Mouse (Mus musculus): ENCODE data around the gene Tmem170b. TPM values are rescaled to one million over a fixed set of nuclear protein-coding genes. Genes with fewer than 3 reads are reported as not detected.
A peak's percentile ranks its signal among the peaks of the same experiment; 100 is the strongest.
"Not testable (repeated sequence)": the region's sequence is repeated elsewhere in the genome, so short reads cannot be mapped to it uniquely, and the experiment has no call there.

Gene Tmem170b
- polyA plus RNA-seq, 1 experiment, result 6.0 TPM

DNA sequence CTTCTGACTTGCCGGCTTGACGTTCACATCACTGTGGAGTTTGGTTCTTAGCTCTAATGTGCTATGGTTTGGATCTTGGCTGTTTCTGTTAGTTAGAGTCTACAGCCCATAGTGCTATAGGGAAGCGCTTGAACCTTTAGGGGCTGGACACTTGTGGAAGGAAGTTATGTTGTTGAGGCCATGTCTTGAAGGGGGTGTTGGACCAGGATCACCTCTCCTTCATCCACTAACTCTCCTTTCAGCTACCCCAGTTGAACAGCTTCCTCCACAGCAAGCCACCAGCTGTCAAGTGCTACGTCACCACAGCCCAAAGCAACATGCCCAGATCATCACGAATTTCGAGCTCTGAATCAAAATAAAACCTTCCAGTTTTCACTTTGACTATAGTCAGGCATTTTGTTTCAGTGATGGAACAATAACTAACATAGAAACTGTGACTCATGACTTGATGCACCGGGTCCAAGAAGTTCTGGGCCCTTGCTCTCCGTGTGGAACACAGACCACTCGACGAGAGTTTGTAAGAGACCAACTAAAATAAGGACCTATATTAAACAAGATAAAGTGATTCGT is 65.5 kb downstream of the Tmem170b start:
- Histone ChIP-seq H3K27ac (replicated peaks; ENCODE audit: low read depth, low read length) (peak overlapping the region; percentile 51), H3K4me3 (ENCODE audit: insufficient read depth, low read depth, low read length) (no peak overlapping the region), H3K4me1 (ENCODE audit: control insufficient read depth, insufficient read depth, insufficient read length, low read length) (no peaks in the 10 kb centered on the region)

DNA sequence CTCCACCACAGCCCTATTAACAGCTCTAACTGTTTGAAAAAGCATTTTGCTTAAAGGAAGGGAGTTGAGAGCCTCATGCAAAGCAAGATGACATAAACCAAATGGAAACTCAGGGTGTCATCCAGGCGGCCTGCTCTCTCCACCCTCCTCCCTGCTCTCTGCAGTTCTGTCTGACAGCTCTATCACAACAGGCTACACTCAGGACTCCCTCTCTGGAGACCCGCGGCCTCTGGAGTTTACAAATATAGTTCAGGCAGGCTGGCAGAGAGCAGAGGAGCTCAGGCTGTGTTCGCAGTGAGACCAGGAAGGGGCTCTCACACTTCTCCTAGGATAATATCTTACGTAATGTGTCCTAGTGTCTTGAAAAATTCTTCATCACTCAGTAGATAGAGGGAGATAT is 67.2 kb downstream of the Tmem170b start:
- not testable (repeated sequence) for H3K4me1 ChIP-seq (ENCODE audit: control insufficient read depth, insufficient read depth, insufficient read length, low read length); H3K4me3 ChIP-seq (ENCODE audit: insufficient read depth, low read depth, low read length); H3K27ac ChIP-seq (replicated peaks; ENCODE audit: low read depth, low read length)

DNA sequence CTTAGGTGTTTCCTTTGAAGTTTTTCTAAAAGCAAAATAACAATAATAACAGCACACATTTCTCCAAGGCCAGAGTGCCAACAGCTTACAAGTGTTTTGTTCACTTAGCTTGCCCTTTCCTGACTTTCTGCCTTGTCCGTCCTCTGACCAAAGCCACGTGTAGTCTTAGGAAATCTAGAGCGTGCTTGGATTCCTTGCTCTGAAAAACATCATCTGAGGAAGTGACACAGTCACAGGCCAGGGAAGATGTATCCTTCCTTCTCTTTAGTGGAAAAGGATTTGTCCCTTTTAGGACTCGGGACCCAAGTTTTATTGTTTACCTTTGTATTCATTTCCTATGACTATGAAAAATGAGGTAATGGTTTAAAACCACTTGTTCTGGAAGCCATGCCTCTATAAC is 67.8 kb downstream of the Tmem170b start:
- no peaks in the 10 kb centered on the region for H3K4me1 ChIP-seq (ENCODE audit: control insufficient read depth, insufficient read depth, insufficient read length, low read length)
- H3K27ac ChIP-seq (replicated peaks; ENCODE audit: low read depth, low read length), result no peak overlapping the region

DNA sequence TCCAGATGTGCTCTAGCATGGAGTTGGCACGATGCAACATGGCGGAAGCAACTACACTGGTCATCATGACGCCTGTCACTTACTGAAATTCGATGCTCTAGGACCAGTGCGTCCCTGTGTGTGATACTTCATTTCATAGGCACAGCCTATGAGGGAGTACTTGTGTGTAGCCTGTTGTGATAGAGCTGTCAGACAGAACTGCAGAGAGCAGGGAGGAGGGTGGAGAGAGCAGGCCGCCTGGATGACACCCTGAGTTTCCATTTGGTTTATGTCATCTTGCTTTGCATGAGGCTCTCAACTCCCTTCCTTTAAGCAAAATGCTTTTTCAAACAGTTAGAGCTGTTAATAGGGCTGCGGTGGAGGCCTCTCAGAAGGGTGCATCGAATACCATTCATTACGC is 68.9 kb downstream of the Tmem170b start:
- not testable (repeated sequence) for H3K4me1 ChIP-seq (ENCODE audit: control insufficient read depth, insufficient read depth, insufficient read length, low read length); H3K4me3 ChIP-seq (ENCODE audit: insufficient read depth, low read depth, low read length); H3K27ac ChIP-seq (replicated peaks; ENCODE audit: low read depth, low read length)

More for the DNA sequence above, 67.8 kb downstream of the Tmem170b start:
- no peak overlapping the region for H3K4me3 ChIP-seq (ENCODE audit: insufficient read depth, low read depth, low read length)

DNA sequence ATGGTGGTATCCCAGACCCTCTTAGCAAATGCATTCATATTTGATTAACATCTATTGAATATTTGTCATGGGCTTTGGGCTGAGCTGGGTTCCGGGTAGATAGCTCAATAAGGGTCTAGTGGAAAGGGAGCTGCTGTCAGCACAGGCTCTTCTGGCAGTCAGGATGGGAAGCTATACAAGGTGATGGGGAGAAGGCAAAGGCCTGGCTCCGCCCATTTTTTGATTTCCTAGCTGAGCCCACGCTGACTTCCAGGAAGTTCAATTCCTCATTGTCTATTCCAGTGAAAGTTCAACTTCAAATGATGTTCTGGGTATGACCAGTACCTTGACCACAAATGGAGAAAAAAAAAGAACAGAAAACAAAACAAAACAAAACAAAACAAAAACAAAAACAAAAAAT is 69.8 kb downstream of the Tmem170b start:
- Histone ChIP-seq H3K27ac (replicated peaks; ENCODE audit: low read depth, low read length) (no peak overlapping the region), H3K4me1 (ENCODE audit: control insufficient read depth, insufficient read depth, insufficient read length, low read length) (no peaks in the 10 kb centered on the region), H3K4me3 (ENCODE audit: insufficient read depth, low read depth, low read length) (no peak overlapping the region)

DNA sequence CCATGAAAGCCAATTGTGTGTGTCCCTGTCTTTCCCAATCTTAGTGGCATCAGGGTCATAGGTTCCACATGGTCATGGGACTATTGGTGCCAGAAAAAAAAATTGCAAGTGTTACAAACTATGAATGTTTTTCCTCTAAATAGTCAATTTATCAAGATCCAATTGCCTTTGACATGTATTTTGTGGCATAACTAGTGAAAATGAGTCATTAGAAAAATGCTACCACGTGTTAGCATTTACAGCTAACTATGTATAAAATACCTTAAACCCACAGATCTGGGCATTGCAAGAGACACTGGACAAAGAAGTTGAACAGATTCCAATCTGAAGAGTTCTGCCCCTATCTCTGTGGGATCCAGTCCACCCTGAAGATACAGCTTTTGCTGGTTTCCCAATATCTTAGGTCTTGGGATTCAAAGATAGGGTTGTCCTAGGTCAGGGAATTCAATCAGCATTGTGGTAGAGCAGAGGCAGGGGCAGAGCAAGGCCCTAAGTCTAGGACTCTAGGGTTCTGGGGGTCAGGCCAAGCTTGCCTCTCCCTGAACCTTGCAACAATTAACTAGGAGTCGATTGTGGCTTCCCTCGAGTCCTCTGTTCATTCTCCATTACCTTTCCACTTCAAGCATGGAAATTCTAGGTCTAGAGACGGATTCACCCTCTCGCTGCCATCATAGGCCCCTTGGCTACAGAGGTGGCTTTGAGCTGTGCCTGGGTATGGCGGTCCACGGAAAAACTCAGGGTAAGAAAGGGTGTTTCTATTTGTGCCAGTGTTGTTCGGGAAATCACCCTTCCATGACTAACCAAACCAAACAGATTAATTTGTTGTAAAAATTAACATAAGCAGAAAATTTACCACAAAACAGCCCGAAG is 70.5 kb downstream of the Tmem170b start:
- Histone ChIP-seq H3K27ac (replicated peaks; ENCODE audit: low read depth, low read length) (no peak overlapping the region), H3K4me1 (ENCODE audit: control insufficient read depth, insufficient read depth, insufficient read length, low read length) (no peaks in the 10 kb centered on the region)

DNA sequence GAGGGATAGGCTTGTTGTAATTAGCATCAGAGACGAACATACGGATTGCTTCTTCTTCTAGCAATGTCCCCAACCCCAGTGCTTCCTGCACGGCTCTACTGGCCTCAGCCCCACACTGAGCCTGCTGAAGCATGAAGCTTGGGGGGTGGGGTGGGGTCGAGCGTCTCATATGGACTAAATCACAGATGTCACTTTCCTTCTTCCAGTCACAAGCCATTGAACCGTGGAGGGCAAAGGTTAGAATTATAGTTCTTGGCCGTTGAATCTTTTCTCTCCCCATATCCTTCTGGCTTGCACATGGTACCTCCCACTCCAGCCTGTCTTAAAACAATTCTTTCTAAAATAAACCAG is 71.1 kb downstream of the Tmem170b start:
- Histone ChIP-seq H3K4me1 (ENCODE audit: control insufficient read depth, insufficient read depth, insufficient read length, low read length) (no peaks in the 10 kb centered on the region), H3K4me3 (ENCODE audit: insufficient read depth, low read depth, low read length) (no peak overlapping the region), H3K27ac (replicated peaks; ENCODE audit: low read depth, low read length) (no peak overlapping the region)

More for the DNA sequence above, 70.5 kb downstream of the Tmem170b start:
- H3K4me3 ChIP-seq (ENCODE audit: insufficient read depth, low read depth, low read length), result no peak overlapping the region

DNA sequence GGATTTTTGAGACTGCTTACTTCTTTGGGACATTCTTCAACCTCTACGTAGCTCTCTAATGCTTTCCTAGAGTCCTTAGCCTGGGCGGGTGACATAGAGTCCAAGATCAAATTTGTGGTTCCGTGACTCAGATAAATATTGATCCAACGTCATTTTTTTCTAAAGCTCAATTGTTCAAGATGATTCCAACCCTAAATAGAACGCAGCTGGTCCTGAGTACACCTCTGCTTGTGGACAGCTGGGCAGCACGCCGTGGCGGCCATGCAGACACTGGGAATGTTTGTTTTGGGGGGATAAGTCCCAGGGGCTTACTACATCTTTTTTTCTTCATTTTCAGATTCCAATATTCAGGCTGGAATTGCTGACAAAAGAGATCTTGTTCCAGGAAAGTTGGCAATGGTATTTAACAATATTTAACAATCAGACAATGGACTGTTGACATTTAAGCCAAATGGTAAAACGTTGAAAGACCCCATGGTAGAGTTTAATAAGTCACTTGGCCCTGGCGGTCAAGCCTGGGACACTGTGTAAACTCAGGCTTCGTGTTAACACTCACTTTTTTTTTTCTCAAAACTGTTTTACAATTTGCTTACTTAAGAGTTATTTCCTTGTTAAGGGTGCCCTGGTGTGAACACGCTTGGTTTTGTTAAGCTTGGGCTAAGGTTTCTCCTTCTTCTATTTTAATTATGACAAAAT is 75.3 kb downstream of the Tmem170b start:
- no peaks in the 10 kb centered on the region for H3K4me1 ChIP-seq (ENCODE audit: control insufficient read depth, insufficient read depth, insufficient read length, low read length)
- no peak overlapping the region for H3K4me3 ChIP-seq (ENCODE audit: insufficient read depth, low read depth, low read length)
- H3K27ac ChIP-seq (replicated peaks; ENCODE audit: low read depth, low read length), result no peak overlapping the region

DNA sequence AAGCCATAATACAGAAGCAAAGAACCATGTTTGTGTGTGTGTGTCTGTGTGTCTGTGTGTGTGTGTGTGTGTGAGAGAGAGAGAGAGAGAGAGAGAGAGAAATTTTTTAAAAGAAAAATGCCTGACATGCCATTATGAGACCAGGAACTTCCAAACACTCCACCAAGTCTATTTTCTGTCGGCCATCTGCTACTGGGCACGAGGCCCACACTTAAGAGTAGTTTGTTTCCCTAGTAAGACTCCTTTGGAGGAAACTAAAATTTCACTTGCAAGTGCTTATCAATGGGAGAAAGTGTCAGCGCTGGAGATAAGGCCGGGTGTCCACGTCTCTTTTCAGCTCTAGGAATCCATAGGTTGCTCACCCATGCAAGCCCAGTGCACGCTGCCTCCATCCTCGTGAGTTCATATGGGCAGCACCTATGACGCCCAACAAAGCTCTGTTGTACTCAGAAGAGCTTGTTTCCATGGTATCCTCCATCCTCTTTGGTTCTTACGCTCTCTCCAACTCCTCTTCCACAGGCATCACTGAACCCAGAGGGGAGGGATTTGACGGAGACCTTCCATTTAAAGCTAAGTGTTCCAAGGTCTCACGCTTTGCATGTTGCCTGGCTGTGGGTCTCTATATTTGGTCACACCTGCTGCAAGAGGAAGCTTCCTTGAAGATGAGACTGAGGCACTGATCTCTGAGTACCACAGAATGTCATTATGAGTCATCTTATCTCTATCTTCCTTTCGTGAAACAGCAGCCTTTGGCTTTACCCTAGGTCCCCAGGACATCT is 76.8 kb downstream of the Tmem170b start:
- H3K4me1 ChIP-seq (ENCODE audit: control insufficient read depth, insufficient read depth, insufficient read length, low read length), result no peaks in the 10 kb centered on the region
- no peak overlapping the region for H3K4me3 ChIP-seq (ENCODE audit: insufficient read depth, low read depth, low read length)
- H3K27ac ChIP-seq (replicated peaks; ENCODE audit: low read depth, low read length), result no peak overlapping the region

DNA sequence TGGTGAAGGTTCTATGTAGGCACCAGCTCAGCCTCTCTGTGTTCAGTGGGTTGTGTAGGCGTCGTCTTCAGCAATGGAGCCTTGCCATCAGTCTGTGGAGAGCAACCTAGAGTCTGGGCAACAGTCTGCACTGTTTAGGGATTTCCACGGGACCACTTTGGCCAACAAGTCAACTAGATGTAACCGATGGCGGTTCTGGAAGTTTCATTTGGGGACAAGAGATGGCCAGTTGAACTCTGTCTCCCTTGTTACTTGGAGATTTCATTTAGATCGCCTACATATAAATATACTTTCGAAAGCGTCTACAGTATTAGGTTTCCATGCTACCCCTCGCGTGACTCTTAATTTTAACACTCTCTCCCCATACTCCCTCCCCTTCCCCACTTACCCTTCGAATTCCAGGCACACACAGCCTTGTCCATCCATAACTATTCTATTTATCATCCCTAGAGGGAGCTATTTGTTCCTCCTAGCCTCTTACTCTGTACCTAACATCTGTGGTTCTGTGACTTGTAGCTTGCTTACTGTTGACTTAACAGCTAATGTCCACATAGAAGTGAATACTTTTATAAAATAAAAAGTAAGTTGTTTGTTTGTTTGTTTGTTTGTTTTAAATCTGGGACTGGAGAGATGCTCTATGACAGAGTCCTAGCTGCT is 77.8 kb downstream of the Tmem170b start:
- Histone ChIP-seq H3K4me3 (ENCODE audit: insufficient read depth, low read depth, low read length) (no peak overlapping the region), H3K4me1 (ENCODE audit: control insufficient read depth, insufficient read depth, insufficient read length, low read length) (no peaks in the 10 kb centered on the region), H3K27ac (replicated peaks; ENCODE audit: low read depth, low read length) (no peak overlapping the region)

DNA sequence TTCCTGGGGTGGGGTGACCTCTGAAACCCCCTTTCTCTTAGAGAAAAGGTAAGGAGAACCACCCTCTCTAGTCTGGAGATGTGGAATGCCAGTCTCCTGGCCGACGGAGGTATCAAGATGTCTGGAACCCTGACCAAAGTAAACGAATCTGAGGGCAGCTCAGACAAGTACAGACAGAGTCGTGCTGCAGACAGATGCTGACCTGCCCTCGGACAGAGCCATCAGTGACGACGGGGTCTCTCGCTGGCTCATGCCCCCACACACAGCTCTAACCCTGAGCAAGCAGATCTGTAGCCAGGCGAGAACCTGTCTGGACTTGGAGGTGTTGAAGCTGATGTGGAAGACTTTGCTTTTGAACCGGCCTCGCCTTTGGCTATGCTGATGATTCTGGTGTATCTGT is 79.8 kb downstream of the Tmem170b start:
- H3K4me1 ChIP-seq (ENCODE audit: control insufficient read depth, insufficient read depth, insufficient read length, low read length), result no peaks in the 10 kb centered on the region
- H3K27ac ChIP-seq (replicated peaks; ENCODE audit: low read depth, low read length), result no peak overlapping the region
- H3K4me3 ChIP-seq (ENCODE audit: insufficient read depth, low read depth, low read length), result no peak overlapping the region

DNA sequence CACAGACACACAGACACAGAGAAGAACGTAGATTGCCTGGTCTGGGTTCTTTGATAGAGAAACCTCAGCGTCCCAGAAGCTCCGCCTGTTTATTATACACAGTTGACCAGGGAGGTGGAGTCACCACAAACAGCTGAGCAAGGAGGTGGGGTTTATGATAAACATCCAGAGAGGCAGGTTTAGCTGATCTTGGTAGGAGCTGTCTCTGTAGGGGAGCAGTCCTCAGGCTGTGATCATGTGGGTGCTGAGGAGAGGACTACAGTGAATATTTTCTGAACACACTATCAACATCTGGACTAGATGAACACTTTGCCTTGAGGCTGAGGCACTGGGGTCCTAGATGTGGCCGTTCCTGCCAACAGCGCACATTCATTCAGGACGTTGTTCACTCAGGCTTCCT is 83.3 kb downstream of the Tmem170b start:
- Histone ChIP-seq H3K4me3 (ENCODE audit: insufficient read depth, low read depth, low read length) (no peak overlapping the region), H3K27ac (replicated peaks; ENCODE audit: low read depth, low read length) (no peak overlapping the region), H3K4me1 (ENCODE audit: control insufficient read depth, insufficient read depth, insufficient read length, low read length) (no peaks in the 10 kb centered on the region)

DNA sequence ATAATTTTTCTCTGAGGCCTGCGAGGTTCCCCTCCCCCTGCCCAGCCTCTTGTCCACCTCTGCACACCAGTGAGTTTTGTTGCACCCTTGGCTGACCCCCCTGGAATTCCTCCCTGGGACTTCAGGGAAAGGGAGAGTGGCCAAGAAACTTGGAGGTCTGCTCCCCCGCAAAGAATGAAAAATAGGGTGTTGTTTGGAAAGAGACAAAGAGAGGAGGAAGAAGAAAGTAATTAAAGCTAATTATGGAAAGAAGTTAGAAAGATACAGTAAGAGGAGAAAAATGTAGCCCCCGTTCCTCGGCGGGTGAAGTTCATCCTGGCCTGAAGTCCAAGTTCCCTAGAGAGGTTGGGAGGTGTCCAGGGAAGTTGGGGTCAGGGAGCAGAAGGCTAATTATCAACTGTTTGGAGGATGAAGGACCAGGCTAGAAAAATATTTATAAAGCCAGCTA is 83.9 kb downstream of the Tmem170b start:
- Histone ChIP-seq H3K4me3 (ENCODE audit: insufficient read depth, low read depth, low read length) (no peak overlapping the region), H3K27ac (replicated peaks; ENCODE audit: low read depth, low read length) (no peak overlapping the region), H3K4me1 (ENCODE audit: control insufficient read depth, insufficient read depth, insufficient read length, low read length) (no peaks in the 10 kb centered on the region)
